Mouse (Mus musculus) heart, postnatal 25 days (tissue): ENCODE measurements around the gene Ublcp1. TPM values are rescaled to one million over a fixed set of nuclear protein-coding genes. Genes with fewer than 3 reads are reported as not detected.

Source experiments
- DNase-seq: peaks from one replicate; pipeline ENCODE4 v3.0.0; 2022; ENCODE audit warnings: low spot score
- intact Hi-C: fragments of 180-260 bp; cut with DNase I; formaldehyde crosslinking; loops from one replicate; pipeline ENCODE4 v1.15.1; 2025
- microRNA-seq: library from miRNA; unstranded; fragments of <30 nt; microRNA quantifications from one replicate; pipeline ENCODE4 v1.2.0, GENCODE M21; 2022
- total RNA-seq, 2 experiments: library from RNA; stranded (reverse); gene quantifications; 2 replicates each; pipeline ENCODE4 v1.2.3; 2021

Ublcp1 gene
- total RNA-seq, 2 experiments from 2014 or later = 36.9 to 48.7 TPM

GRCm38 (mm10) chr11:44425006-44425405, 45.3 kb downstream of the Ublcp1 start:
- no peak for DNase-seq
- intact Hi-C loops = no loop called here

GRCm38 (mm10) chr11:44423955-44424354, 46.3 kb downstream of the Ublcp1 start:
- intact Hi-C loops = no loop called here
- DNase-seq = no peak

- no peak for DNase-seq
- intact Hi-C loops = no loop called here
These were observed 47.0 kb downstream of the Ublcp1 start for GRCm38 (mm10) chr11:44423261-44423660.

GRCm38 (mm10) chr11:44422337-44423111, 47.8 kb downstream of the Ublcp1 start:
- intact Hi-C loops = no loop called here
- DNase-seq = no peak

- no peak for DNase-seq
- intact Hi-C loops = no loop called here
These were observed 52.9 kb downstream of the Ublcp1 start for GRCm38 (mm10) chr11:44417403-44417802.

- DNase-seq = no peak
- intact Hi-C loops = no loop called here
These were observed 55.7 kb downstream of the Ublcp1 start for GRCm38 (mm10) chr11:44414605-44415004.

- no peak for DNase-seq
- intact Hi-C loops = no loop called here
These were observed 56.9 kb downstream of the Ublcp1 start for GRCm38 (mm10) chr11:44413371-44413770.

- DNase-seq = no peak
- intact Hi-C loops = no loop called here
These were observed 58.0 kb downstream of the Ublcp1 start for GRCm38 (mm10) chr11:44412276-44412675.

GRCm38 (mm10) chr11:44410413-44410812, 59.9 kb downstream of the Ublcp1 start:
- intact Hi-C loops = no loop called here
- DNase-seq = no peak

GRCm38 (mm10) chr11:44408626-44409025, 61.7 kb downstream of the Ublcp1 start:
- intact Hi-C loops = no loop called here
- no peak for DNase-seq

GRCm38 (mm10) chr11:44406457-44406856, 63.8 kb downstream of the Ublcp1 start:
- DNase-seq = no peak
- intact Hi-C loops = no loop called here

GRCm38 (mm10) chr11:44405961-44406360, 64.3 kb downstream of the Ublcp1 start:
- no peak for DNase-seq

GRCm38 (mm10) chr11:44405113-44405512, 65.2 kb downstream of the Ublcp1 start:
- intact Hi-C loops = no loop called here
- no peak for DNase-seq

More at GRCm38 (mm10) chr11:44405961-44406360, 64.3 kb downstream of the Ublcp1 start:
- intact Hi-C loops = no loop called here

Small RNAs within 50 kb of the gene (microRNA-seq; reads per million reads assigned to microRNA genes)
- not detected for gene Gm22121

Other genes starting within 250 kb of the Ublcp1 start
- gene Il12b, start 70.4 kb downstream of the Ublcp1 start, total RNA-seq = not detected
- gene Rnf145, start 48.5 kb upstream of the Ublcp1 start, total RNA-seq = 10 to 100 TPM; 13.8 to 19.8 TPM
- 10 to 100 TPM in 1 of 2 experiments, 1 to 10 TPM in 1; 10.0 to 13.8 TPM for gene Ebf1, start 146.8 kb upstream of the Ublcp1 start, total RNA-seq